ENCODE assay signal across 20 mouse cellular contexts in the genomic region with DNA sequence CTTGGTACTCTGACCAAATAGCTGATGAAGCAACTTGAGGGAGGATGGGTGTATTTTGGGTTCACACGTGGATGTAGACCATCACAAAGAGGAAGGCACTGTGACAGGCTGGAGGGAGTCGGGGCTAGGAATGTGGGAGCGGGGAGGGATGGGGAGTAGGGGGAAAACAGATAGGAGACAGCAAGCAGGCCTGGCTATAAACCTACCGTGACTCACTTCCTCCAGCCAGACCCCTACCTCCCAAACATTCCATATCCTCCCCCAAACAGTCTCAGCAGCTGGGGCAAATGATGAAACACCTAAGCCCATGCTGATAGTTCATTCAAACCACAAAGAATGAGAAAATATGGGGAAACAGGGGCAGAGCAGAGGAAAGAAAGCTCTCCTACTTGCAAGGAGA.
"Had no signal": no experiment of that assay in that cellular context is flagged by ENCODE, and none has a peak within 500 bp of the region (broad histone marks: within the 10 kb centered on the region; RNA-seq: fewer than 3 reads in every experiment).

No protein-coding gene starts in this region.

- H3K27ac ChIP-seq: lung, embryonic 15.5 days; macrophage; midbrain, embryonic 10.5 days; midbrain, embryonic 12.5 days; neural tube, embryonic 13.5 days; neural tube, embryonic 15.5 days; stomach, embryonic 15.5 days; stomach, postnatal 0 days had no signal

- DNase-seq: liver, postnatal 0 days; lung, adult 2 months; lung, postnatal 14 days; lung, postnatal 36 days; midbrain, embryonic 14.5 days; right cerebral cortex, postnatal 14 days; thymus, adult 18-20 months; thymus, postnatal 14 days; thymus, postnatal 36 days had no signal

- H3K4me3 ChIP-seq: lung, embryonic 15.5 days; midbrain, embryonic 10.5 days; midbrain, embryonic 12.5 days; myocyte; neural tube, embryonic 13.5 days; neural tube, embryonic 15.5 days; stomach, embryonic 15.5 days had no signal

- ATAC-seq: liver, postnatal 0 days; lung, postnatal 0 days; midbrain, embryonic 16.5 days had no signal

- H3K9me3 ChIP-seq: lung, embryonic 15.5 days; midbrain, embryonic 10.5 days; midbrain, embryonic 12.5 days; neural tube, embryonic 13.5 days; neural tube, embryonic 15.5 days; stomach, embryonic 15.5 days had no signal

- H3K4me1 ChIP-seq: lung, embryonic 15.5 days; neural tube, embryonic 15.5 days; stomach, embryonic 15.5 days had no signal

- H3K4me2 ChIP-seq: lung, embryonic 15.5 days; midbrain, embryonic 12.5 days; neural tube, embryonic 13.5 days; neural tube, embryonic 15.5 days; stomach, embryonic 15.5 days had no signal

- H3K27me3 ChIP-seq: lung, embryonic 15.5 days; midbrain, embryonic 12.5 days; neural tube, embryonic 13.5 days; neural tube, embryonic 15.5 days; stomach, embryonic 15.5 days had no signal

- H3K36me3 ChIP-seq: lung, embryonic 15.5 days; midbrain, embryonic 10.5 days; midbrain, embryonic 12.5 days; neural tube, embryonic 13.5 days; neural tube, embryonic 15.5 days; stomach, embryonic 15.5 days had no signal

- H3K9ac ChIP-seq: liver, postnatal 0 days; lung, embryonic 15.5 days; midbrain, embryonic 12.5 days; neural tube, embryonic 13.5 days; neural tube, embryonic 15.5 days; stomach, embryonic 15.5 days had no signal
